Mouse (Mus musculus): ENCODE data around the gene Acat2. TPM values are rescaled to one million over a fixed set of nuclear protein-coding genes. Genes with fewer than 3 reads are reported as not detected.
"Not testable (repeated sequence)": the region's sequence is repeated elsewhere in the genome, so short reads cannot be mapped to it uniquely, and the experiment has no call there.

Gene Acat2
- total and polyA plus RNA-seq, 2 experiments from 2014 or later: 14.3 to 14.8 TPM

DNA sequence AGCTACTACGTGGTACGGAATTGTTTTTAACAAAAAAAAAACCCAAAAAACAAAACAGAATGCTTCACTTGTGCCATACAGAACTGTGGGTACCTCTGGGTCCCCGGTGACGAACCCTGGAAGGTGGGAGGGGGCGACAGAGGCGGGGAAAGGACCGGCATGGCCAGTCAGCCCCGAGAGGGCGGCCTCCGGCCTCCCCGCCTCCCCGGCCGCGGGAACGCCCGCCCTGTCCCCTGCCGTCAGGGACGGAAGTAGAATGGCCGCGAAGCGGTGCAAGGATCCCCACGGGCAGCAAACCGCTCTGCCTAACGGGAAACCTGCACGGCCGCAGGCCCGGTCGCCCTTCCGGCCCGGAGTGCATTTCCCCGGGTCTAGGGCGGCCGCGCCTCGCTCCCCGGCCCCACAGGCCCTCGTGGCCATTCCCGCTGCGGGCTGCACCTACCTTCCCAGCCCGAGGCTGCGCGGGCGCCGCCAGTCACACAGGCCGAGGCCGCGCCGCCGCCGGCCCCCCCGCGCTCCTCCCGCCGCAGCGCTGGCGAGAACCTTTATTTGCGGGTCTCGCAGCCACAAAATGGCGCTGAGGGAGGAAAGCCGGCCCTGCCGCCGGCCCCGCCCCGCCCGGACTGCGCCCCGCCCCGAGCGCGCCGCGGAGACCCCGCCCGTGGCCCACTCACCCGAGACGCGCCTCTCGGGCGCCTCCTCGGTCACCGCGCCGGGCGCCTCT is 31.2 kb upstream of the Acat2 start:
- TF ChIP-seq CTCF (IDR thresholded peaks at IDR 0.05; ENCODE audit: low read depth): no peak
- TF ChIP-seq EP300 (IDR thresholded peaks at IDR 0.05; ENCODE audit: low read depth): no peak; the same call in 1 of the 2 replicates
- WGBS: 0% methylated on average over 69 of the region's 84 CpGs
- no peaks in the 10 kb centered on the region for H3K9me3 ChIP-seq (replicated peaks; ENCODE audit: control insufficient read depth, low read length)
- ATAC-seq (ENCODE audit: insufficient read depth, low read depth) (peak; percentile 94), DNase-seq (ENCODE audit: low spot score) (peak; percentile 83)
- peak overlapping the region; percentile 100 for H3K9ac ChIP-seq (replicated peaks; ENCODE audit: low read depth, low read length)
- peak overlapping the region; percentile 100 for H3K27ac ChIP-seq (ENCODE audit: low read depth)
- H3K4me2 ChIP-seq (ENCODE audit: low read depth, low read length): peak overlapping the region; percentile 82
- H3K36me3 ChIP-seq (replicated peaks; ENCODE audit: control insufficient read depth, insufficient read depth, low read length): 0 out of 2 replicates have a peak, but pooled peaks cover 4% of the 10 kb centered on the region
- H3K4me3 ChIP-seq (ENCODE audit: low read depth, low read length): peak overlapping the region; percentile 98
- H3K27me3 ChIP-seq (ENCODE audit: control insufficient read depth, insufficient read depth, low read length): no peaks in the 10 kb centered on the region
- H3K4me1 ChIP-seq (ENCODE audit: control insufficient read depth, insufficient read depth): peaks cover 12% of the 10 kb centered on the region

- ATAC-seq (ENCODE audit: insufficient read depth, low read depth) (no peak), DNase-seq (ENCODE audit: low spot score) (peak; percentile 10)
- WGBS: 2% methylated on average over 12 of the region's 12 CpGs
- TF ChIP-seq CTCF (IDR thresholded peaks at IDR 0.05; ENCODE audit: low read depth) (no peak), EP300 (IDR thresholded peaks at IDR 0.05; ENCODE audit: low read depth) (no peak)
- Histone ChIP-seq H3K9me3 (replicated peaks; ENCODE audit: control insufficient read depth, low read length) (no peaks in the 10 kb centered on the region), H3K27ac (ENCODE audit: low read depth) (peak overlapping the region; percentile 100), H3K4me3 (ENCODE audit: low read depth, low read length) (peak overlapping the region; percentile 98), H3K9ac (replicated peaks; ENCODE audit: low read depth, low read length) (peak overlapping the region; percentile 100), H3K4me2 (ENCODE audit: low read depth, low read length) (peak overlapping the region; percentile 82), H3K36me3 (replicated peaks; ENCODE audit: control insufficient read depth, insufficient read depth, low read length) (0 out of 2 replicates have a peak, but pooled peaks cover 4% of the 10 kb centered on the region), H3K27me3 (ENCODE audit: control insufficient read depth, insufficient read depth, low read length) (no peaks in the 10 kb centered on the region), H3K4me1 (ENCODE audit: control insufficient read depth, insufficient read depth) (peaks cover 12% of the 10 kb centered on the region)
Observed at GRCm38 (mm10) chr17:12991194-12991634, 30.7 kb upstream of the Acat2 start.

DNA sequence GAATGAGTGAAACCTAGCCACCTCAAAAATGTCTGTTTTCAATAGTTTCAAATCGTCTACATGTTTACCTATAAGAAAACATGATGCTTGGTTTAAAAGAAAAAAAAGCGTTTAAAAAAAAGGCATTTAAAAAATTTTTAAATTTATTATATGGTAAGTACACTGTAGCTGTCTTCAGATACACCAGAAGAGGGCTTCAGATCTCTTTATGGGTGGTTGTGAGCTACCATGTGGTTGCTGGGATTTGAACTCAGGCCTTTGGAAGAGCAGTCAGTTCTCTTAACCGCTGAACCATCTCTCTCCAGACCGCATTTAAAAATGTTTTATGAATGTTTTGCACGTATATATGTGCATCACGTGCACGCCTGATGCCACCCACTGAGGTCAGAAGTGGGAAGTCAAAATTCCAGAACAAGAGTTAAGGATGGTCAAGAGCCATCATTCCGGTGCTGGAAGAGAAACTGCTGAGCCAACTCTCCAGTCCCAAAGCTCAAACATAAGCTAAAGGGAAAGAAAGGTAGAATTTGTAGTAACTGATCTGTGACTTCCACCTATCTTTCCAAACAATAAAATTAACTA is 30.1 kb upstream of the Acat2 start:
- DNase-seq (ENCODE audit: low spot score): no peak
- no peaks in the 10 kb centered on the region for H3K27me3 ChIP-seq (ENCODE audit: control insufficient read depth, insufficient read depth, low read length)
- 38% methylated on average over 8 of the region's 8 CpGs for WGBS
- TF ChIP-seq EP300 (IDR thresholded peaks at IDR 0.05; ENCODE audit: low read depth): no peak
- TF ChIP-seq CTCF (IDR thresholded peaks at IDR 0.05; ENCODE audit: low read depth): no peak
- H3K27ac ChIP-seq (ENCODE audit: low read depth): peak overlapping the region; percentile 100
- no peak for ATAC-seq (ENCODE audit: insufficient read depth, low read depth)
- H3K9ac ChIP-seq (replicated peaks; ENCODE audit: low read depth, low read length): peak overlapping the region; percentile 100
- no peaks in the 10 kb centered on the region for H3K9me3 ChIP-seq (replicated peaks; ENCODE audit: control insufficient read depth, low read length)
- H3K4me3 ChIP-seq (ENCODE audit: low read depth, low read length): peak overlapping the region; percentile 98
- 0 out of 2 replicates have a peak, but pooled peaks cover 4% of the 10 kb centered on the region for H3K36me3 ChIP-seq (replicated peaks; ENCODE audit: control insufficient read depth, insufficient read depth, low read length)
- peak overlapping the region; percentile 82 for H3K4me2 ChIP-seq (ENCODE audit: low read depth, low read length)
- H3K4me1 ChIP-seq (ENCODE audit: control insufficient read depth, insufficient read depth): peaks cover 12% of the 10 kb centered on the region

- Histone ChIP-seq H3K4me1 (ENCODE audit: control insufficient read depth, insufficient read depth) (peaks cover 12% of the 10 kb centered on the region), H3K36me3 (replicated peaks; ENCODE audit: control insufficient read depth, insufficient read depth, low read length) (peaks cover 22% of the 10 kb centered on the region)
- DNase-seq (ENCODE audit: low spot score); H3K4me2 ChIP-seq (ENCODE audit: low read depth, low read length); H3K9ac ChIP-seq (replicated peaks; ENCODE audit: low read depth, low read length); H3K9me3 ChIP-seq (replicated peaks; ENCODE audit: control insufficient read depth, low read length); ATAC-seq (ENCODE audit: insufficient read depth, low read depth); H3K4me3 ChIP-seq (ENCODE audit: low read depth, low read length); H3K27me3 ChIP-seq (ENCODE audit: control insufficient read depth, insufficient read depth, low read length); H3K27ac ChIP-seq (ENCODE audit: low read depth): not testable (repeated sequence)
- WGBS: 92% methylated on average over 8 of the region's 8 CpGs
Observed at GRCm38 (mm10) chr17:12988096-12988495, 27.5 kb upstream of the Acat2 start.

DNA sequence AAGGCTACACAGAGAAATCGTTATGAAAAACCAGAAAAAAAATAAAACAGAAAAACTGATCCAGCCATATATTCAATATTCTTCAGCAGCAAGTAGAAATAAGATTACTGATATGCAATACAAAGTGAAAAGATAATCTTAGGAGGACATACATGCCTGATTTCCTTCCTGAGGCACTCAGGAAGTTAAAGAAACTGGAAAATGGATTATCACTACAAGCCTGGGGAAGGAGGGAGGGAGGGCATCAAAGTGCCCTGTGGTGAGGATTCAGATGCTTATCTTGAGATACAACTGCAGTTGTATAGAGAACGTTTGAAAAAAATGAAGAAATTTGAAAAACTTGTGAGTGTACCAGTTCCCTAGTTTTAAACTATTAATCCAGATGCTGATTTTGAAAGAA is 23.4 kb upstream of the Acat2 start:
- Histone ChIP-seq H3K9ac (replicated peaks; ENCODE audit: low read depth, low read length) (no peak overlapping the region), H3K27me3 (ENCODE audit: control insufficient read depth, insufficient read depth, low read length) (no peaks in the 10 kb centered on the region), H3K36me3 (replicated peaks; ENCODE audit: control insufficient read depth, insufficient read depth, low read length) (peaks cover 56% of the 10 kb centered on the region), H3K4me3 (ENCODE audit: low read depth, low read length) (no peak overlapping the region), H3K4me2 (ENCODE audit: low read depth, low read length) (no peak overlapping the region), H3K27ac (ENCODE audit: low read depth) (no peak overlapping the region), H3K9me3 (replicated peaks; ENCODE audit: control insufficient read depth, low read length) (no peaks in the 10 kb centered on the region), H3K4me1 (ENCODE audit: control insufficient read depth, insufficient read depth) (no peaks in the 10 kb centered on the region; the same call in 1 of the 2 replicates)
- no peak for DNase-seq (ENCODE audit: low spot score)
- 51% methylated on average over 2 of the region's 2 CpGs for WGBS
- no peak for ATAC-seq (ENCODE audit: insufficient read depth, low read depth)
- TF ChIP-seq CTCF (IDR thresholded peaks at IDR 0.05; ENCODE audit: low read depth): no peak
- no peak for TF ChIP-seq EP300 (IDR thresholded peaks at IDR 0.05; ENCODE audit: low read depth)

Measured in heart, postnatal 0 days (tissue).